Mouse (Mus musculus): ENCODE results near the gene Tsga10.
"Not testable (repeated sequence)": the region's sequence is repeated elsewhere in the genome, so short reads cannot be mapped to it uniquely, and the experiment has no call there.

Gene Tsga10

DNA sequence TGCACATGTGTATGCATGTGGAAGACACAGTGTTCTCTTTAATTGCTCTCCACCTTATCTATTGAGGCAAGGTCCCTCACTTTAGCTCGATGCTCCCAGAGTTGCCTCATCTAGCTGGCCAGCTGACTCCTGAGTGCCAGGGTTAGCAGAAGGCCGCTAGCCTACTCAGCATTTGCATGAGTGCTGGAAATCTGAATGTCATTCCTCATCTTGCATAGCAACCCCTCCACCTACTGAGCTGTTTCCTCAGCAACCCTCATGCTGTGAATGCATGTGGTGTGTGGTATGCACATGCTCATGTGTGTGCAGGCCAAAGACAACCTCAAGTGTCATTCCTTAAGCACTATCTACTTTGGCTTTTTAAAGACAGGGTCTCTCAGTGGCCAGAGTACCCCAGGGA is 15.5 kb downstream of the Tsga10 start:
- DNase-seq: peak; percentile 41

DNA sequence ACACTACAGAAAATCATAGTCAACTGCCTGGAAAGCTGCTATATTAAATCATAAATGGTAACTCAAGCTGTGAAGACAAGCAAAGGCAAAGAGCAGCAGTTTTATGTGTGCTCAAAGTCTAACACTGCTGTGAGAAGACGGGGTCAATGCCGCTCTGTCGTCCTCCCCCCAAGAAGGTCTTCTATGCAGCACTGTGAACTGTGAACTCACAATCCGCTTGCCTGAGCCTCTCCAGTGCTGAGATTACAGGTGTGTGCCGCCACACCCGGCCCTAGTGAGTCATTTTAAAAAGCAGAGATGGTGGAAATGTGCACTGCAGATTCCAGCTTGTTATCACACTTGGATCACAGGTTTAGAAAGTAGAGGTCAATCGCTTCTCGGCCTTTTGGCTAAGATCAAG is 19.4 kb downstream of the Tsga10 start:
- DNase-seq: no peak

- DNase-seq: no peak
Measured at GRCm38 (mm10) chr1:37831681-37832080, 34.5 kb downstream of the Tsga10 start.

GRCm38 (mm10) chr1:37802291-37802690 is 63.9 kb downstream of the Tsga10 start:
- not testable (repeated sequence) for DNase-seq

GRCm38 (mm10) chr1:37800298-37800697 is 65.9 kb downstream of the Tsga10 start:
- DNase-seq: no peak

DNA sequence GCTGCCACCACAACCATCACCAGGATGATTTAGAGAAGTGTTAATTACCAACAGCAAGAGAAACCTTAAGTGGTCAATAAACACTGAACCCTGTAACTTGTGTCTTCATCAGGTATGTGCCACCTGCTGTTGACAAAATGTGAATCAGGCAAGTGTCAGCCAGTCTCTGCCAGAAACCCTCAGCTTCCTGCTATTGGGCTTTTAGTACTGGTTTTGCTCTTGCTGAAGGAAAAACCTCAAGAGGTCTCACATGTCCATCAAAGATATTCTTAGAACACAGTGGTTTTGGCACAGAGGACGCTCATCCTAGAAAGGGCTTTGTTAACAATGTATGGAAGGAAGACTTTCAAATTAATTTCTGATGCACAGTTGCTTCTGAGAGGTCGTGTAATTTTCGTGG is 66.7 kb downstream of the Tsga10 start:
- no peak for DNase-seq

- peak; percentile 37 for DNase-seq
Measured at GRCm38 (mm10) chr1:37759407-37759806, 106.8 kb downstream of the Tsga10 start.

DNA sequence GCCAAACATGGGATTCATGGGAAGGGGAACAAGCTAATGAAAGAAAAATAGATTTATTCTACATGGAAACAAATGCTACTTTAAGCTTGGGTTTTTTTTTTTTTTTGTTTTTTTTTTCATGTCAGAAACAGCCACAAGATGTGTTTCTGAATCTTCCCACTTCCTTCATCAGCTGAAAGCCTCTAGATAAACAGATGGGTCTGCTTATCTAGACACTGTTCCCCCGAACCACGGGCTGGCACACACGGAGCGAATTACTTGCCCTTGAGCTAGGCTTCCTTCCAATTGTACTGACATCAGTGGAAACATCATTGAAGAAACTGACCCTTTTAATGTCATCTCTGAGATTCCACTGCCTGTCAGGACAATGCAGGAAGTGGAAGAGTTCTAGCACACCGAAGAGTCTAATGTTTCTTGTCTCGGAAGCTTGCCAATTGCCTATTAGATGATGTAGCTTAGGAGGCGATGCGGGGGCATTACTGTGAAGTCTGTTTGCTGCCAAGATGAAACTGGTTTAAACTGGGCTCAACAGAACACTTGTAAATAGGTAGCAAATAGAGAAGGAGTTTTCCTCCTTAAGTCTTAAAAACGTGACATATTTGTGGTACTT is 121.5 kb downstream of the Tsga10 start:
- DNase-seq: peak; percentile 63

GRCm38 (mm10) chr1:37742602-37743270 is 123.5 kb downstream of the Tsga10 start:
- DNase-seq: peak; percentile 71

DNA sequence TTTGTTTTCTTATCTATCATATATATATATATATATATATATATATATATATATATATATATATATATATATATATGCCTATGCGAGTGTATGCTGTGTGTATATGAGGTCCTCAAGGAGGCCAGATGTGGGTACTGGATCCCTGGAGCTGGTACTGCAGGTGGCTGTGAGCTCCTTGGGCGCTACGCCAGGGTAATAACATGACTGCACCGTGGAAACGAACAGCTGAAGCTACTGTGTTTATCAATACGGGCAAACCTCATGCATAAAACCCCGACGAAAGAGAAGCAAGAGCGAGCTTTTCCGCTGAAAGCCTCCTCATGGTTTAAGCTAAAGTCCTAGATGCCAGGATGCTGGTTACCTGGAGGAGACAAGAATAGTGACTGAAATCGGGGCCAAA is 124.1 kb downstream of the Tsga10 start:
- DNase-seq: peak; percentile 40

DNA sequence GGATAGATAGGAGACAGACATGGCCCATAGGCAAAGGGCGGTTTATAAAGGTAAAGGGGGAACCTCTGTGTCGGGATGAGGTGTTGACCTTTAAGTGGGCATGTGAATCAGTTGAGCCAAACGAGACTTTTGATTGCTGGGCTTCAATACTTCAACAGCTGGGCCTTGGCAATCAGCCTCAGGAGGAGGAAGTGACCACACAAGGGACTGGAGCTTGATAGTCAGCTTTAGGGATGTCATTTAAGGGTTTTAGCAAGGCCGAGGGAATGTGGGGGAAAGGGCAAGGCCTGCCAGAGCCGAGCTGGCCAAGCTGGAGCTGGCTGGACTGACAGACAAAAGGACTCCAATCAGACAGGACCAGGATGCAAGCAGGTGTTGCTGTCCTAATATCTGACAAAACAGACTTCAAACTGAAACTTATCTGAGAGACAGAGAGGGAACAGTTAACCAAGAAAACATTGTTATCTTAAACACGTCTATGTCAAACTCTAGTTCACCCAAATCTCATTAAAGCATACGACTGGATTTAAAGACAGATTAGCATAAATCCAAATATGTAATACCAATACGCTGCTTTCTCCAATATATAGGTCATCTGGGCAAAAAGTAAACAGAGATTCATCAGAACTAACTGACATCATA is 125.9 kb downstream of the Tsga10 start:
- DNase-seq: peak; percentile 90

DNA sequence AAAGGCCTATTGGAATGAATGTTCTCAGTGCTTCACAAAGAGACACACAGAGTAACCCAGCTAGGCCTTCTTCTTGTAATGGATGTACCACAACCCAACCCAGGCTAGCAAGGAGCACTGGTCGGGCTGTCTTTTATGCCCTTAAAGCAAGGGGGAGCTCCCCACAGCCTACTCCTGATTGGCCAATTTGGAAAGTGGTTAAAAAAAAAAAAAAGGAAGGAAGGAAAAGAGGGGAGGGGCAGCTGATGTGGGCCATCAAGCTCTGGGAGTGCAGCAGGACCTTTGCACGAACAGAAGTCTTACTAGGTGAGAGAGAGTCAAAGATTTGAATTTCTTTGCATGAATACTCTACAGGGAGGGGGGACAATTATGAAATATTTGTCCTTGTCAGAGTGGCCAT is 127.3 kb downstream of the Tsga10 start:
- peak; percentile 18 for DNase-seq

GRCm38 (mm10) chr1:37737045-37737444 is 129.2 kb downstream of the Tsga10 start:
- peak; percentile 48 for DNase-seq

DNA sequence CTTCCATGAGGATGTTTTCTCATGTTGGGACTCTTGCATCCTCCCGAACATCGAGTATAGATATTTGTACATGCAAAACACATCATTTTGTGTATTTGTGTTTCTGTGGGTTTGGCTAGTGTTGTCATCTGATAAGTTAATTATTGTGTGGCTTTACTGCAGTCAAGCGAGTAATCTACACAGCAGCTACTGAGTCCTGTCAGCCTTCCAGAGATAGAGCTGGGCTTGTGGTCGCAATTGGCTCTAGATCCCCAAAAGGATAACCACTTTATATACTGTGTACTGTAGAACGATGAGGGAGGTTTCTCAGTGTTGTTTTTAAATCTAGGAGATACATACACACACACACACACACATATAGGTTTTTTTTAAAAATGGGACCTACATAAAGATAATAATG is 130.3 kb downstream of the Tsga10 start:
- DNase-seq: peak; percentile 55

GRCm38 (mm10) chr1:37734841-37735240 is 131.4 kb downstream of the Tsga10 start:
- peak; percentile 54 for DNase-seq

GRCm38 (mm10) chr1:37729353-37729752 is 136.9 kb downstream of the Tsga10 start:
- DNase-seq: peak; percentile 42

DNA sequence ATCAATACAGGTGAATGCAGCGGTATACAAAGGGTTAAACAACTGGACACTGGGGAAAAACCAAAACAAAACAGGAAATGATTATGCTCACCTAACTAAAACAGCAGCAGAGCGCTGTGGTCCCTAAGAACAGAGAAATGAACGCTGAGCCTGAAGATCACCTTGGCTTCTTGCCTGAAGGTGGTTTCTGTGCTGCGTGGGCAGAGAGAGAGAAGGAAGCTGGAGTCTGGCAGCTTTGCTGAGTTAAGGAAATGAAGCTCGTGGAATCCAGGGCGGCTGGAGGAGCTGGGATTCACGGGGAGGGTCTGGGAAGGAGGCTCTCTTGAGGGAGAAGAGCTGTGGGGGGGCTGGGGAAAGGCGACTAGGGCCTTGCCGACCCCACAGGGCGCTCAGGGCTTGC is 138.2 kb downstream of the Tsga10 start:
- DNase-seq: peak; percentile 71

DNA sequence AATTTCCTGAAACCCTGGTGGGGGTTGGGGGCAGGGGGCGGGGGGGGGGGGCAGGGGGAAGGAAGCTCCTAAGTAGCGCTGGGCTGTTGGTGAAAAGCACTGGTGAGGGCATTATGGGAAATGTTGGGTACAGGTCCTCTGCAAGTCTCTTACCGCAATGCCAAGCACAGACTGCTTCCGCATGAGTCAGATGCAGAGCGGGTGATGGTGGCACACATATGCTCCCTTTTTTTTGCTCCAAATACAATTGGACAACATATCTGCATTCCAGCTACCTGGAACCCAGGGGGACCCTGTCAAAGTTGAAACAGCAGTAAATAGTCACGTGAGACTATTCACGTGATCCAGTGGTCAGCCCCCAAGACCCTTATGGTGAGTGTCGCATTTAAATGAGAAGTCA is 139.0 kb downstream of the Tsga10 start:
- no peak for DNase-seq

GRCm38 (mm10) chr1:37726426-37726825 is 139.8 kb downstream of the Tsga10 start:
- DNase-seq: no peak

DNA sequence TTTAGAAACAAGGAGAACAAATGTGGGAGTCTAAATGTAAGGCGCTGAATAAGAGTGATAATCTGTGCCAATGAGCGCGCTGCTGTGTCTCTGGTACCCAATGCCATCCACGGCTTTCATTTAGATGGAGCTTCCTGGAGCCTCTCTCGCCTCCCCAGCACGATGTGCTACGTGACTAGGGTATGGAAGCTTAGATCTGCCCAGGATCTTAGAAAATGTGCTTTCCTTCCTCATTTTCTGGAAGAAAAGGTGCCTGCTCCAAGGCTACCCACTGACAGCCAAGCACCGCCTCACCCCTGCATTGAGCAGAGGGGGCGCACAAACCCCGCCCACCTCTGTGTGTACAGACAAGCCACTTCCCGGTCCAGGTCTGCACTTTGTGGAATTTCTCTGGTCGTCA is 140.3 kb downstream of the Tsga10 start:
- peak; percentile 49 for DNase-seq

DNA sequence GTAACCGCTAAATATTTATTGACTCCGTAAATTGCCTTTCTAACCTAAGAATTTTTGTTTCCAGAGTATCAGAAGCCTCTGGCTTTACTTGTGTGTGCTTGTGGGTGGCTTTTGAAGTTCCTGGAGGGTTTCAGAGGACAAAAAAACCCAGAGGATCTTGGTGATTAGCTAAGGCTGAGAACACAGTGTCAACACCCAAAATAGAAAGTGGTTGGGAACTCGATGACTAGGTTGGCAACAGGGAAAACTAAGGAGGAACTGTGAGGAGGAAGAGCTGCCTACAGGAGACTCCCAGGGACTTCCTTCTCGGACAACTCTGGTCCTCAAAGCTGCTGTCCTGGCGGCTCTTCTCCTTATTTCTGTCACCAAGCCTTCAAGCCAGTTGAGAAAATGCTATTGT is 145.1 kb downstream of the Tsga10 start:
- peak; percentile 50 for DNase-seq

DNA sequence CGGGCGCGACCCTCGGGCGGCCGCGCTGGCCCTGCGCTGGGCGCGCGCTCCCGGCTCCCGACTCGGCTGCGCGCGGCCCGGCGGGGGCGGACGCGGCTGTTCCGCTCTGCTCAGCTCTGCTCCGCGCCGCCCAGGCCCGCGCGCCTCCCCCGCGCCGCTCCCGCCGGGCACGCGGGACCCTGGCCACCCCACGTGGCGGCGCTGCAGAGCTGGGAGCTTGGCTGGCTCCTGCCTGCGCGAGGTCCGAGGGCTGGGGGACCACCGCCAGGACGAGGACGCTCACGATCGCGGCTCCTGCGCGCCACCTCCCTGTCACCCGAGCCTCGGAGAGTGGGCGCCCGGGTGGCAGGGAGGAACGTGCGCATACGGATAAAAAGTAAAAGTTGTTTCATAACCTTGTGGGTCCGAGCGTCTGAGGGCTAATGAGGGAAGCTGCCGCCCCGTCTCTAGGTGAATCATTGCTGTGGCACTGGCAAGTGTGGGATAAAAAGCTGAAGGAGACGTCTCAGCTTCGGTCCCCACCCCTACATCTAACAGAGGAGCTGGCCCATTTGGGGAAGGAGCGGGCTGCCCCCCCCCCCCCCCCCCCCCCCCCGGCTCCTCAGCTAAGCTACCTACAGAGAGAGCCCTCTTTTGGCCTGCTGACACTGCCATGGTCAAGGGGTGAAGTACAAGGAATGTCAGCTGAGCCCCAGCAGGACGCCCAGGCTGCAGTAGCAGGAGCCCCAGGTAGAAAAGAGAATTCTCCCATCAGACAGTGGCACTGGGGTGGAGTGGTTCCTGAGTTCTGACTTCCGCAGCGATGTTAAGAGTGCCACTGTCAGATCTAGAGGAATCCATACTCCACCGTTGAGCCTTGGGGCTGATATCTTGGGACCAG is 146.2 kb downstream of the Tsga10 start, which contains the start of gene 2010300C02Rik:
TSS of gene 2010300C02Rik (minus strand) at position 325 of the 880 bp plus-strand sequence.
- peak; percentile 91 for DNase-seq

All from heart, adult 11 months (tissue).